Mouse (Mus musculus) lung, postnatal 0 days (tissue): ENCODE data around the gene H2-T23.

Experiments
- CTCF ChIP-seq: IDR thresholded peaks from 2 replicates; pipeline ENCODE4 v1.5.1; 2016; ENCODE audit warnings: antibody characterized with exemption, mild to moderate bottlenecking
- EP300 ChIP-seq: IDR thresholded peaks from 2 replicates; pipeline ENCODE4 v1.6.1; 2016; ENCODE audit warnings: antibody characterized with exemption, mild to moderate bottlenecking, control low read depth

- TF ChIP-seq CTCF (no peak), EP300 (no peak)
Measured at GRCm38 (mm10) chr17:36014977-36015376, 17.7 kb downstream of the H2-T23 start.
